Mouse (Mus musculus): ENCODE results near the gene Sez6l.

DNA sequence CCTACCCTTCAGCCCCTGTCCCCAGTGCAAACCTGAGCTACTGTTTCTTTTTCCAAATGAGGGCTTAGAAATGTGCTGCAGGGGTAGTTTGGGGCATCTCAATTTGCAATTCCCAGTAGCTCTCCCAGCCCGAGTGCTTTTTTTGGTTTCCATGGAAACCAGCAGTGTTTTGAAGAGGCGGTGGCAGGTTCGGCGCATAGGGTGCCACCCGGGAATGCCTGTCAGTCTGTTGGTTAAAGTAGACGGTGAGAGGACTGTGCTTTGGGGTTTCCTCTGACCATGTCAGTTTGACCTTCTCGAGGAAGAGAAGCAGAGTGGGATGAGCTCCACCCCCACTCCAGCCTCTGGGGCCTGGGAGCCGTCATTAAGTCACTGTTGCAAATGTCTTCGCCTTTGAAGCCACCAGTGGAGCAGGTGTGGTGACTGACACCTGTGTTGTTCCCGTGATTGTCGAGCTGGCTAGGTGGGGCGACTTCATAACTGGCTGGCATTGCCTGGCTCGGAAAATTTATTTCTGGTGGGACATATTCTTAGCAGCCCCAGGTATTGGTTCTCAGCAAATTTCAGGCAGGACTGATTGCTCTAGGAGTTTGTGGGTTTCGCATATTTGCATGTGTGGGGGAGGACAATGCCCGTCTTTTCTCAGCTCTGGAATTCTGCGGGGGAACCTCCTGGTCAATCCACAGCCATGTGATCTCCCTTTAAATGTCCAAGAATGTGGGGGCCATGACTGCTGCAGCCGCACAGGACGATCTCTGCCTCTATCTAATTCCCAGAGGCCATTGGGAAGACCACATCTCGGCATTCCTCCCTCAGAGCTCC lies 165.3 kb downstream of the Sez6l start:
- TF ChIP-seq CTCF (IDR thresholded peaks at IDR 0.05; ENCODE audit: extremely low read depth, insufficient read depth, low read length) (no peak), POLR2A (IDR thresholded peaks at IDR 0.05; ENCODE audit: extremely low read depth, insufficient read depth, low read length) (no peak)
